ENCODE assay signal across 17 mouse cellular contexts in the genomic region with DNA sequence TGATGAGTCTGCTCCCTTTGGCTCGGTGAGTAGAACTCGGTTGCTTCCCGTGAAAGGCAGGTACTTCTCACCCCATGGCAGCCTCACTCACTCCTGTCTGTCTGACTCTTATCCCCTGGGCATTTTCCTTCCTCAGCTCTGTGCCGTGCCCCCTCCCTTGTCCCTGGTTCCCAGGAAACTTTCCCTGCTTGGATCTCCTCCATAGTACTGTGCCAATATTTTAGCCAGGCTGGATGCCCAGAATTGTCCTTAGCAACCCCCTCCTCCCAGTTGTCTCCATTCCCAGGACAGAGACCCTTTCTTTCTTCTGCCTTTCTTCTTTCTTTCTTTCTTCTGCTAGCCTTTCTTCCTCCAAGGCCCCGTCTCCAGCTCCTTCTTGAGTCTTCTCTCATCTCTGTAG. TPM values are rescaled to one million over a fixed set of nuclear protein-coding genes. Genes with fewer than 3 reads are reported as not detected.
DNase-seq lines count a peak whose midpoint lies in the region; ATAC-seq and TF ChIP-seq lines count a peak whose summit lies in the region.
"Had no signal": no experiment of that assay in that cellular context is flagged by ENCODE, and none has a peak within 500 bp of the region (broad histone marks: within the 10 kb centered on the region; RNA-seq: fewer than 3 reads in every experiment).

No protein-coding gene starts in this region.

- H3K4me3 ChIP-seq in heart, embryonic 13.5 days = peak overlapping the region; percentile 74; the same call in 1 of the 2 replicates
- H3K4me3 ChIP-seq in heart, embryonic 11.5 days (ENCODE audit: low read depth, low read length) = no peak overlapping the region
- H3K4me3 ChIP-seq in cortical plate, adult 2 months (ENCODE audit: insufficient read depth, low read length) = peak overlapping the region; percentile 8; the same call in 1 of the 2 replicates
- H3K4me3 ChIP-seq in midbrain, postnatal 0 days (ENCODE audit: low read depth, low read length) = peak overlapping the region; percentile 68; the same call in 1 of the 2 replicates
- no peak overlapping the region for H3K4me3 ChIP-seq in liver, embryonic 12.5 days

- no peak for TF ChIP-seq POLR2A in cortical plate, adult 2 months (IDR thresholded peaks at IDR 0.05; ENCODE audit: extremely low read depth, insufficient read depth, low read length)

- H3K27ac ChIP-seq in heart, embryonic 13.5 days (replicated peaks) = no peak overlapping the region
- H3K27ac ChIP-seq in heart, embryonic 11.5 days (ENCODE audit: low read depth, low read length) = no peak overlapping the region
- H3K27ac ChIP-seq in cortical plate, adult 2 months (ENCODE audit: insufficient read depth, low read length) = peak overlapping the region; percentile 58; the same call in 1 of the 2 replicates
- no peak overlapping the region for H3K27ac ChIP-seq in midbrain, postnatal 0 days (ENCODE audit: low read depth, low read length)
- H3K27ac ChIP-seq in liver, embryonic 12.5 days = no peak overlapping the region

- H3K4me2 ChIP-seq in heart, embryonic 13.5 days = peak overlapping the region; percentile 75
- no peak overlapping the region for H3K4me2 ChIP-seq in heart, embryonic 11.5 days
- H3K4me2 ChIP-seq in midbrain, postnatal 0 days (ENCODE audit: low read depth, low read length, poor library complexity, severe bottlenecking) = peak overlapping the region; percentile 78
- no peak overlapping the region for H3K4me2 ChIP-seq in liver, embryonic 12.5 days

- ATAC-seq in heart, embryonic 13.5 days (ENCODE audit: extremely low read depth, insufficient number of reproducible peaks, low FRiP score, low TSS enrichment) = no peak
- no peak for ATAC-seq in heart, embryonic 11.5 days (replicated peaks; ENCODE audit: insufficient number of reproducible peaks, low FRiP score, low TSS enrichment)
- ATAC-seq in midbrain, postnatal 0 days (ENCODE audit: low FRiP score) = 0 out of 2 replicates have a peak, but pooled peaks have one; percentile 39
- ATAC-seq in liver, embryonic 12.5 days = no peak
- ATAC-seq: CD4-positive, CD25-positive, alpha-beta regulatory T cell, adult 4 months; lung, postnatal 0 days had no signal

- peaks cover 36% of the 10 kb centered on the region for H3K4me1 ChIP-seq in heart, embryonic 13.5 days
- peaks cover 5% of the 10 kb centered on the region for H3K4me1 ChIP-seq in heart, embryonic 11.5 days (ENCODE audit: control insufficient read depth, insufficient read depth, low read length)
- 0 out of 2 replicates have a peak, but pooled peaks cover 1% of the 10 kb centered on the region for H3K4me1 ChIP-seq in cortical plate, adult 2 months (ENCODE audit: control insufficient read depth, insufficient read depth, low read length)
- H3K4me1 ChIP-seq in midbrain, postnatal 0 days (ENCODE audit: insufficient read depth, low read length) = no peaks in the 10 kb centered on the region
- peaks cover 10% of the 10 kb centered on the region for H3K4me1 ChIP-seq in liver, embryonic 12.5 days

- H3K9ac ChIP-seq in heart, embryonic 13.5 days = peak overlapping the region; percentile 89; the same call in 1 of the 2 replicates
- H3K9ac ChIP-seq in heart, embryonic 11.5 days (ENCODE audit: low read depth, low read length) = no peak overlapping the region
- no peak overlapping the region for H3K9ac ChIP-seq in midbrain, postnatal 0 days (replicated peaks; ENCODE audit: low read length, poor library complexity, severe bottlenecking)
- H3K9ac ChIP-seq in liver, embryonic 12.5 days = no peak overlapping the region

- H3K9me3 ChIP-seq in heart, embryonic 13.5 days = no peaks in the 10 kb centered on the region
- H3K9me3 ChIP-seq in heart, embryonic 11.5 days (replicated peaks; ENCODE audit: control insufficient read depth, low read length) = no peaks in the 10 kb centered on the region
- H3K9me3 ChIP-seq in midbrain, postnatal 0 days (ENCODE audit: low read length) = no peaks in the 10 kb centered on the region
- no peaks in the 10 kb centered on the region for H3K9me3 ChIP-seq in liver, embryonic 12.5 days (replicated peaks)

- peaks cover 29% of the 10 kb centered on the region for H3K36me3 ChIP-seq in heart, embryonic 13.5 days
- no peaks in the 10 kb centered on the region for H3K36me3 ChIP-seq in heart, embryonic 11.5 days (ENCODE audit: control insufficient read depth, insufficient read depth, low read length)
- no peaks in the 10 kb centered on the region for H3K36me3 ChIP-seq in midbrain, postnatal 0 days (ENCODE audit: insufficient read depth, low read length)
- H3K36me3 ChIP-seq in liver, embryonic 12.5 days = no peaks in the 10 kb centered on the region

- DNase-seq in left cerebral cortex, postnatal 14 days (ENCODE audit: low spot score in 2 of 2) = peak; percentile 21 to 31
- DNase-seq in left cerebral cortex, adult 11 months (ENCODE audit: low spot score) = no peak
- DNase-seq in midbrain, postnatal 0 days (ENCODE audit: low spot score) = peak; percentile 66
- DNase-seq in cerebellum, adult 11 months = no peak
- DNase-seq: embryo, embryonic 11 days; heart, adult 2 months; kidney, adult 2 months; spleen, adult 18-20 months had no signal

- intact Hi-C loops in left cerebral cortex, postnatal 14 days (cut with DNase I) = loop anchor here (5.0 kb wide), 1 partner anchor 66 kb away; no protein-coding TSS in a partner anchor

- no peak for TF ChIP-seq CTCF in cortical plate, adult 2 months (IDR thresholded peaks at IDR 0.05; ENCODE audit: extremely low read depth, insufficient read depth, low read length)
- no peak for TF ChIP-seq CTCF in midbrain, postnatal 0 days (IDR thresholded peaks at IDR 0.05)

- no peaks in the 10 kb centered on the region; the same call in 1 of the 2 replicates for H3K27me3 ChIP-seq in heart, embryonic 13.5 days (replicated peaks)
- no peaks in the 10 kb centered on the region; the same call in 1 of the 2 replicates for H3K27me3 ChIP-seq in heart, embryonic 11.5 days (ENCODE audit: control insufficient read depth, insufficient read depth, low read length)
- H3K27me3 ChIP-seq in midbrain, postnatal 0 days (ENCODE audit: insufficient read depth, low read length) = no peaks in the 10 kb centered on the region
- peaks cover 54% of the 10 kb centered on the region for H3K27me3 ChIP-seq in liver, embryonic 12.5 days (replicated peaks)

- WGBS in heart, embryonic 13.5 days = 78% methylated on average over 5 of the region's 5 CpGs
- WGBS in heart, embryonic 11.5 days (ENCODE audit: insufficient replicate concordance) = 71% methylated on average over 5 of the region's 5 CpGs
- WGBS in midbrain, postnatal 0 days = 69% methylated on average over 5 of the region's 5 CpGs
- 62% methylated on average over 5 of the region's 5 CpGs for WGBS in liver, embryonic 12.5 days (ENCODE audit: insufficient replicate concordance)

RNA-seq across cellular contexts. Expression of gene Pld2, which starts 1.6 kb away (rescaled TPM):
- 9.3 and 11.2 TPM in 2 replicates for polyA plus RNA-seq in heart, embryonic 13.5 days (2015; fragmentation: Nextera tagmentation; extraction: Ambion mirVana)
- 7.4 and 8.6 TPM in 2 replicates for polyA plus RNA-seq in heart, embryonic 11.5 days (2014; fragmentation: Nextera tagmentation; extraction: Ambion mirVana)
- 10 to 100 TPM; 14.8 to 17.4 TPM for total RNA-seq in left cerebral cortex, postnatal 14 days (2021)
- polyA plus RNA-seq in cortical plate, adult 2 months (2012; rRNA removed) = 21.4 and 24.4 TPM in 2 replicates
- 46.8 and 71.5 TPM in 2 replicates for total RNA-seq in midbrain, postnatal 0 days (2014; rRNA removed)
- polyA plus RNA-seq in midbrain, postnatal 0 days (2015; fragmentation: Nextera tagmentation; extraction: Ambion mirVana) = 18.0 and 19.4 TPM in 2 replicates
- 2.0 and 2.6 TPM in 2 replicates for polyA plus RNA-seq in liver, embryonic 12.5 days (2016; fragmentation: Nextera tagmentation; extraction: Ambion mirVana)

RNA-seq across cellular contexts. Expression of gene Gm40193, which starts 8.7 kb away (rescaled TPM):
- polyA plus RNA-seq in heart, embryonic 13.5 days (2015; fragmentation: Nextera tagmentation; extraction: Ambion mirVana) = not detected in 2 replicates
- polyA plus RNA-seq in heart, embryonic 11.5 days (2014; fragmentation: Nextera tagmentation; extraction: Ambion mirVana) = not detected in 2 replicates
- not detected for total RNA-seq in left cerebral cortex, postnatal 14 days (2021)
- not detected in 2 replicates for polyA plus RNA-seq in cortical plate, adult 2 months (2012; rRNA removed)
- total RNA-seq in midbrain, postnatal 0 days (2014; rRNA removed) = not detected in 2 replicates
- not detected in 2 replicates for polyA plus RNA-seq in midbrain, postnatal 0 days (2015; fragmentation: Nextera tagmentation; extraction: Ambion mirVana)
- not detected in 2 replicates for polyA plus RNA-seq in liver, embryonic 12.5 days (2016; fragmentation: Nextera tagmentation; extraction: Ambion mirVana)
- total RNA-seq: adrenal gland, adult 18-20 months; heart, adult 2 months; monocyte, adult 5-6 weeks had no signal
- polyA plus RNA-seq: CD4-positive, CD25-positive, alpha-beta regulatory T cell, adult 4 months; frontal cortex, adult 2 months; heart, adult 2 months; kidney, adult 2 months; lung, postnatal 0 days had no signal

RNA-seq across cellular contexts. Expression of gene Psmb6, which starts 16.2 kb away (rescaled TPM):
- 636 and 691 TPM in 2 replicates for polyA plus RNA-seq in heart, embryonic 13.5 days (2015; fragmentation: Nextera tagmentation; extraction: Ambion mirVana)
- 684 and 701 TPM in 2 replicates for polyA plus RNA-seq in heart, embryonic 11.5 days (2014; fragmentation: Nextera tagmentation; extraction: Ambion mirVana)
- 100 to 1,000 TPM; 181 to 196 TPM for total RNA-seq in left cerebral cortex, postnatal 14 days (2021)
- polyA plus RNA-seq in cortical plate, adult 2 months (2012; rRNA removed) = 240 and 248 TPM in 2 replicates
- total RNA-seq in midbrain, postnatal 0 days (2014; rRNA removed) = 455 and 493 TPM in 2 replicates
- polyA plus RNA-seq in midbrain, postnatal 0 days (2015; fragmentation: Nextera tagmentation; extraction: Ambion mirVana) = 818 and 874 TPM in 2 replicates
- 415 and 437 TPM in 2 replicates for polyA plus RNA-seq in liver, embryonic 12.5 days (2016; fragmentation: Nextera tagmentation; extraction: Ambion mirVana)

RNA-seq across cellular contexts. Expression of gene Mink1, which starts 21.3 kb away (rescaled TPM):
- 8.8 and 9.8 TPM in 2 replicates for polyA plus RNA-seq in heart, embryonic 13.5 days (2015; fragmentation: Nextera tagmentation; extraction: Ambion mirVana)
- 15.1 and 16.1 TPM in 2 replicates for polyA plus RNA-seq in heart, embryonic 11.5 days (2014; fragmentation: Nextera tagmentation; extraction: Ambion mirVana)
- 100 to 1,000 TPM; 346 to 351 TPM for total RNA-seq in left cerebral cortex, postnatal 14 days (2021)
- polyA plus RNA-seq in cortical plate, adult 2 months (2012; rRNA removed) = 318 and 325 TPM in 2 replicates
- 80.9 and 82.1 TPM in 2 replicates for total RNA-seq in midbrain, postnatal 0 days (2014; rRNA removed)
- polyA plus RNA-seq in midbrain, postnatal 0 days (2015; fragmentation: Nextera tagmentation; extraction: Ambion mirVana) = 15.6 and 17.1 TPM in 2 replicates
- polyA plus RNA-seq in liver, embryonic 12.5 days (2016; fragmentation: Nextera tagmentation; extraction: Ambion mirVana) = 8.3 and 8.7 TPM in 2 replicates

RNA-seq across cellular contexts. Expression of gene Gltpd2, which starts 22.4 kb away (rescaled TPM):
- polyA plus RNA-seq in heart, embryonic 13.5 days (2015; fragmentation: Nextera tagmentation; extraction: Ambion mirVana) = 0.12 and 0.99 TPM in 2 replicates
- polyA plus RNA-seq in heart, embryonic 11.5 days (2014; fragmentation: Nextera tagmentation; extraction: Ambion mirVana) = 0.84 TPM in 1 of 2 replicates, not detected in the other
- total RNA-seq in left cerebral cortex, postnatal 14 days (2021) = not detected
- not detected in 2 replicates for polyA plus RNA-seq in cortical plate, adult 2 months (2012; rRNA removed)
- total RNA-seq in midbrain, postnatal 0 days (2014; rRNA removed) = not detected in 2 replicates
- polyA plus RNA-seq in midbrain, postnatal 0 days (2015; fragmentation: Nextera tagmentation; extraction: Ambion mirVana) = 0.21 and 0.25 TPM in 2 replicates
- polyA plus RNA-seq in liver, embryonic 12.5 days (2016; fragmentation: Nextera tagmentation; extraction: Ambion mirVana) = 15.3 and 17.5 TPM in 2 replicates
- total RNA-seq: adrenal gland, adult 18-20 months; heart, adult 2 months; monocyte, adult 5-6 weeks had no signal
- polyA plus RNA-seq: CD4-positive, CD25-positive, alpha-beta regulatory T cell, adult 4 months; frontal cortex, adult 2 months; heart, adult 2 months had no signal

Comparison
In these comparisons a context has a peak if more than half of its experiments do, and no peak if none do; other contexts are left out.
1. H3K4me2 ChIP-seq: peak in heart, embryonic 13.5 days (single experiment) and midbrain, postnatal 0 days (single experiment); none in heart, embryonic 11.5 days (single experiment) and liver, embryonic 12.5 days (single experiment).
2. H3K4me3 ChIP-seq: peak in heart, embryonic 13.5 days (single experiment), cortical plate, adult 2 months (single experiment) and midbrain, postnatal 0 days (single experiment); none in heart, embryonic 11.5 days (single experiment) and liver, embryonic 12.5 days (single experiment).
3. DNase-seq: peak in left cerebral cortex, postnatal 14 days (2 of 2) and midbrain, postnatal 0 days (single experiment); none in left cerebral cortex, adult 11 months (single experiment) and cerebellum, adult 11 months (single experiment).